Mouse (Mus musculus): ENCODE measurements around the gene Tmem245. TPM values are rescaled to one million over a fixed set of nuclear protein-coding genes. Genes with fewer than 3 reads are reported as not detected.
A peak's percentile ranks its signal among the peaks of the same experiment; 100 is the strongest.

The Tmem245 gene
- polyA plus RNA-seq, 1 experiment from 2014 or later, result 9.9 TPM

GRCm38 (mm10) chr4:56949494-56949893 is 2.3 kb upstream of the Tmem245 start:
- Histone ChIP-seq H3K4me1 (replicated peaks) (peaks cover 10% of the 10 kb centered on the region), H3K36me3 (no peaks in the 10 kb centered on the region), H3K4me3 (replicated peaks) (no peak overlapping the region), H3K27ac (no peak overlapping the region), H3K27me3 (replicated peaks) (no peaks in the 10 kb centered on the region), H3K9me3 (no peaks in the 10 kb centered on the region), H3K9ac (no peak overlapping the region), H3K4me2 (replicated peaks) (no peak overlapping the region)
- 64% methylated on average over 6 of the region's 6 CpGs for WGBS
- ATAC-seq, result no peak

DNA sequence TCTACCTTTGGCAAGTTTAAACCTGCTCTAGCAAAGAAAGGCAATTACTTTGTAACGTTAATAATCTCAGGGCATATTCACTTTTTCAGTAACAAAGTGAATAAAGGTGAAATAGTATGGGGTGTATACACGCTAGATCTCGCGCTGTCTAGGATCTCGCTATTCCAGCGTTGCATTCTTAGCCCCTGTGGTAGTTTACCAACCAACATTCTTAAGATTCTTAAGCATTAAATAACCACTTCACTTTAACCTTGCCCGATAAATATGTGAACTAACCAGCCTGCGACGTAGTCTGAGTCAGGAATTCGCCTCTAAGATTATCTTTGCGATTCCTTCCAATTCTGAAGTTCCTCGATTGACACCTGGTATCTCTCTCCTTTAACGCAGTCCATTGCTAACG is 1.1 kb downstream of the Tmem245 start:
- peaks cover 27% of the 10 kb centered on the region for H3K4me1 ChIP-seq (replicated peaks)
- peak overlapping the region; percentile 95 for H3K9ac ChIP-seq
- peak overlapping the region; percentile 75 for H3K4me2 ChIP-seq (replicated peaks)
- no peaks in the 10 kb centered on the region for H3K27me3 ChIP-seq (replicated peaks)
- H3K36me3 ChIP-seq, result no peaks in the 10 kb centered on the region
- WGBS, result under 1% methylated on average over 14 of the region's 14 CpGs
- peak overlapping the region; percentile 81 for H3K4me3 ChIP-seq (replicated peaks)
- ATAC-seq, result peak; percentile 9; the same call in 1 of the 2 replicates
- peak overlapping the region; percentile 91; the same call in 1 of the 2 replicates for H3K27ac ChIP-seq
- no peaks in the 10 kb centered on the region for H3K9me3 ChIP-seq

DNA sequence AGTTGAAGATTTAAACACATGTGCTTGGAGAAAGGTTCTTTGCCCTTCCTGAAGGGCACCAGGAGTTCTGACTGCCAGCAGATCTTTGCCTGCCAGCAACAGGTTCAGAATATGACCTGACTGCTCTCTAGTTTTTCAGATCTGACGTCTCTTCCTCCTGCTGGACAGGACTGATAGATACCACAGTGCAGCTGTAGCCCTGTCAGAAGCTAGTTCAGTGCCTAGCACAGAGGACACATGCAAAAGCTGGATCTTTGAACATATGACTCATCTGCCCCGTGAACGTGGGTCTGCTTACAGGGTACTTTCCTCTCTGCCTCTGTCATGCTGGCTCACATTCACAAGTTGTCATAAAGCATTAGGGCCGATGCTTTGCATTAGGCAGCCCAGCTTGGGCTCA is 3.0 kb downstream of the Tmem245 start:
- H3K4me3 ChIP-seq (replicated peaks), result no peak overlapping the region
- no peak overlapping the region for H3K27ac ChIP-seq
- 40% methylated on average over 4 of the region's 4 CpGs for WGBS
- no peak overlapping the region for H3K9ac ChIP-seq
- H3K36me3 ChIP-seq, result no peaks in the 10 kb centered on the region
- no peaks in the 10 kb centered on the region for H3K27me3 ChIP-seq (replicated peaks)
- H3K4me1 ChIP-seq (replicated peaks), result peaks cover 32% of the 10 kb centered on the region
- ATAC-seq, result no peak
- H3K9me3 ChIP-seq, result no peaks in the 10 kb centered on the region
- peak overlapping the region; percentile 22 for H3K4me2 ChIP-seq (replicated peaks)

DNA sequence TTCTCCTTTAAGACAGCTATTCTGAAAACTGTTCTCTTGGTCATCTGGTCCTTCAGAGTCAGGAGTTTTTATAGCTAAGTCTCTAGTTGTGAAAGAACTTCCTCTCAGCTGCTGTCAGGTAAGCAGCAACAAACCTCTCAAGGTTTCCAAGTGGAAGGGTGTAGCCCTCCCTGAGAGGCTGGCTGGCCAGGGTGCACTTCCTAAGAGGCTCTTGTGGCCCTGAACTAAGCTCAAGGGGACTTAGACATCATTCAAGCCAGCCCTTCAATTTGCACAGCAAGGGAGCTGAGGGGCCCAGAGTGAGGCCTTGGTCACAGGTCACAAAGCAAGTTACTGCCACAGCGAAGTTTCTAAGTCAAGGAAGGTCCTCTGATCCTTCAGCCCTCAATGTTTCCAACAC is 4.0 kb downstream of the Tmem245 start:
- Histone ChIP-seq H3K9me3 (no peaks in the 10 kb centered on the region), H3K36me3 (no peaks in the 10 kb centered on the region), H3K9ac (no peak overlapping the region), H3K27ac (0 out of 2 replicates have a peak overlapping the region, but pooled peaks have one; percentile 0), H3K4me2 (replicated peaks) (no peak overlapping the region), H3K27me3 (replicated peaks) (no peaks in the 10 kb centered on the region), H3K4me3 (replicated peaks) (no peak overlapping the region), H3K4me1 (replicated peaks) (peaks cover 32% of the 10 kb centered on the region)
- ATAC-seq, result no peak
- WGBS, result 58% methylated on average over 1 of the region's 1 CpGs

DNA sequence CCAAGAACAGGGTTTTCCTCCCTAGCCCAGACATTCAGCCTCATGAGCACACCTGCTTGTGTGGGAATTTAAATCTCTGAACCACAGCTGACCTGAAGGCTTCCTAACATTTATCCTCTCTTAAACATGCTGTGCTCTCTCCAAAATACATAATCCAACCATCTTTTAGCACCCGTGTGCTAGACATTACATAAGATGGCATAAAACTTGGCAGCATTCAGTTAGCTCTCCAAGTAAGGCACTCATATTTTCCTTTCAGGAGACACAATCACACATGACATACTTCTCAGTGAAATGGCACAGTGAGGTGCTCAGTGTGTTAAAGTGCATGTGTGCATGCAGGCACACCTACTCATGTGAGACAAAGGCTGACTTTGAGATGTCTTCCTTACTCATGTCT is 4.7 kb downstream of the Tmem245 start:
- Histone ChIP-seq H3K4me1 (replicated peaks) (peaks cover 33% of the 10 kb centered on the region), H3K27ac (no peak overlapping the region), H3K9me3 (no peaks in the 10 kb centered on the region), H3K9ac (no peak overlapping the region), H3K36me3 (no peaks in the 10 kb centered on the region), H3K4me2 (replicated peaks) (0 out of 2 replicates have a peak overlapping the region, but pooled peaks have one; percentile 6), H3K27me3 (replicated peaks) (no peaks in the 10 kb centered on the region), H3K4me3 (replicated peaks) (no peak overlapping the region)
- 81% methylated on average over 1 of the region's 1 CpGs for WGBS
- no peak for ATAC-seq

- Histone ChIP-seq H3K4me2 (replicated peaks) (no peak overlapping the region), H3K9me3 (no peaks in the 10 kb centered on the region), H3K4me1 (replicated peaks) (peaks cover 38% of the 10 kb centered on the region), H3K27me3 (replicated peaks) (no peaks in the 10 kb centered on the region), H3K9ac (no peak overlapping the region), H3K36me3 (no peaks in the 10 kb centered on the region), H3K4me3 (replicated peaks) (no peak overlapping the region), H3K27ac (no peak overlapping the region)
- ATAC-seq, result no peak
- 80% methylated on average over 4 of the region's 4 CpGs for WGBS
These were observed 5.8 kb downstream of the Tmem245 start for GRCm38 (mm10) chr4:56941481-56941880.

- ATAC-seq, result peak; percentile 48; the same call in 1 of the 2 replicates
- Histone ChIP-seq H3K27ac (no peak overlapping the region), H3K4me2 (replicated peaks) (no peak overlapping the region), H3K36me3 (no peaks in the 10 kb centered on the region; the same call in 1 of the 2 replicates), H3K4me1 (replicated peaks) (peaks cover 12% of the 10 kb centered on the region; the same call in 1 of the 2 replicates), H3K4me3 (replicated peaks) (no peak overlapping the region), H3K9me3 (no peaks in the 10 kb centered on the region), H3K27me3 (replicated peaks) (no peaks in the 10 kb centered on the region), H3K9ac (no peak overlapping the region)
- 40% methylated on average over 6 of the region's 6 CpGs for WGBS
These were observed 10.1 kb downstream of the Tmem245 start for GRCm38 (mm10) chr4:56937136-56937535.

DNA sequence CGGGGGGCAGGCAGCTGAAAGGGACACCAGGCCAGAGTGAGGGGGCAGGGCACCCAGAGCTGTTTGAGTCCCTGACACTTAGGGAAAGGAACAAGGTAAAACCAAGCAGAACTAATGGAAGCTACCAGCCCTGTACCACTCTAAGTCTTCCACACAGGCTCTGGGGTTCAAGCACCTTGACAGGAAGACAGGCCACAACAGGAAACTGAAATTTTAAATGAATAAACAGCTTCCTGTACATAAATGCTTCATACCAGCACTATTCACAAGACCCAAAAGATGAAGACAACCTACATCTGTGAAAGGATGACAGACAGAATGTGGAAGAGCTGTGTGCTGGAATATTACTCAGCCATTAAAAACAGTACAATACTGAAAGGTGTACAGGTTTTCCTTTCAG is 11.9 kb downstream of the Tmem245 start:
- H3K36me3 ChIP-seq, result peaks cover 3% of the 10 kb centered on the region; the same call in 1 of the 2 replicates
- H3K4me1 ChIP-seq (replicated peaks), result peaks cover 6% of the 10 kb centered on the region; the same call in 1 of the 2 replicates
- no peak overlapping the region for H3K4me3 ChIP-seq (replicated peaks)
- H3K9ac ChIP-seq, result no peak overlapping the region
- no peak for ATAC-seq
- H3K9me3 ChIP-seq, result no peaks in the 10 kb centered on the region
- 86% methylated on average over 1 of the region's 1 CpGs for WGBS
- no peaks in the 10 kb centered on the region for H3K27me3 ChIP-seq (replicated peaks)
- no peak overlapping the region for H3K4me2 ChIP-seq (replicated peaks)
- no peak overlapping the region for H3K27ac ChIP-seq

GRCm38 (mm10) chr4:56933154-56933553 is 14.1 kb downstream of the Tmem245 start:
- no peak overlapping the region for H3K27ac ChIP-seq
- H3K9ac ChIP-seq, result no peak overlapping the region
- H3K9me3 ChIP-seq, result no peaks in the 10 kb centered on the region
- no peak overlapping the region for H3K4me3 ChIP-seq (replicated peaks)
- no peaks in the 10 kb centered on the region for H3K27me3 ChIP-seq (replicated peaks)
- H3K36me3 ChIP-seq, result peaks cover 7% of the 10 kb centered on the region
- no peak overlapping the region for H3K4me2 ChIP-seq (replicated peaks)
- peaks cover 6% of the 10 kb centered on the region; the same call in 1 of the 2 replicates for H3K4me1 ChIP-seq (replicated peaks)
- WGBS, result 94% methylated on average over 4 of the region's 4 CpGs
- no peak for ATAC-seq

GRCm38 (mm10) chr4:56932096-56932495 is 15.1 kb downstream of the Tmem245 start:
- peaks cover 7% of the 10 kb centered on the region for H3K36me3 ChIP-seq
- H3K4me1 ChIP-seq (replicated peaks), result 0 out of 2 replicates have a peak, but pooled peaks cover under 1% of the 10 kb centered on the region
- no peaks in the 10 kb centered on the region for H3K27me3 ChIP-seq (replicated peaks)
- no peak overlapping the region for H3K4me2 ChIP-seq (replicated peaks)
- 76% methylated on average over 7 of the region's 7 CpGs for WGBS
- no peak overlapping the region for H3K9ac ChIP-seq
- H3K4me3 ChIP-seq (replicated peaks), result no peak overlapping the region
- H3K27ac ChIP-seq, result no peak overlapping the region
- H3K9me3 ChIP-seq, result no peaks in the 10 kb centered on the region
- ATAC-seq, result no peak

GRCm38 (mm10) chr4:56930312-56930711 is 16.9 kb downstream of the Tmem245 start:
- no peak overlapping the region for H3K9ac ChIP-seq
- no peaks in the 10 kb centered on the region for H3K4me1 ChIP-seq (replicated peaks)
- no peaks in the 10 kb centered on the region for H3K27me3 ChIP-seq (replicated peaks)
- H3K4me2 ChIP-seq (replicated peaks), result no peak overlapping the region
- peaks cover 11% of the 10 kb centered on the region for H3K36me3 ChIP-seq
- H3K9me3 ChIP-seq, result no peaks in the 10 kb centered on the region
- 73% methylated on average over 4 of the region's 4 CpGs for WGBS
- no peak overlapping the region for H3K4me3 ChIP-seq (replicated peaks)
- no peak for ATAC-seq
- no peak overlapping the region for H3K27ac ChIP-seq

GRCm38 (mm10) chr4:56926971-56927370 is 20.3 kb downstream of the Tmem245 start:
- Histone ChIP-seq H3K4me1 (replicated peaks) (no peaks in the 10 kb centered on the region), H3K36me3 (peaks cover 18% of the 10 kb centered on the region), H3K27ac (no peak overlapping the region), H3K4me2 (replicated peaks) (no peak overlapping the region), H3K9me3 (no peaks in the 10 kb centered on the region), H3K4me3 (replicated peaks) (no peak overlapping the region), H3K27me3 (replicated peaks) (no peaks in the 10 kb centered on the region), H3K9ac (no peak overlapping the region)
- WGBS, result 90% methylated on average over 4 of the region's 4 CpGs
- no peak for ATAC-seq

DNA sequence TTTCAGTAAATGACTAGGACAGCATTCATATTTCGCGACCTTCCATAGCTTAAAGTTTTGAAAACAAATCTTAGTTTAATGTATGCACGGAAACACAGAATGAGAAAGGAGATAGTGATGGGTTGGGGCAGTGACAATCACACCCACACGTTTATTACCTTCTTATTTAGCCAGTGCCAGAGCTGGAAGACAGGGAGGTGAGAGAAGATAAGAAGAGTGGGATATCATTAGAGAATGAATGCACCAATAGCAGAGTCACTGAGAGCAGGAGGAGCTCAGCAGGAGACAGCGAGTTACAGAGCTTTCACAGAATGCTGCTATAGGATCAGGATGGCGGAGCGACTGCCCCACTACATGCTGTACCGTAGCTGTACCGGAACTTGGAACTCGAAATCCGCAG is 25.0 kb downstream of the Tmem245 start:
- H3K36me3 ChIP-seq, result peaks cover 11% of the 10 kb centered on the region

More for the DNA sequence above, 25.0 kb downstream of the Tmem245 start:
- Histone ChIP-seq H3K9me3 (no peaks in the 10 kb centered on the region), H3K4me1 (replicated peaks) (no peaks in the 10 kb centered on the region), H3K4me2 (replicated peaks) (no peak overlapping the region), H3K4me3 (replicated peaks) (no peak overlapping the region), H3K9ac (no peak overlapping the region), H3K27ac (no peak overlapping the region), H3K27me3 (replicated peaks) (no peaks in the 10 kb centered on the region)
- no peak for ATAC-seq
- WGBS, result 95% methylated on average over 11 of the region's 11 CpGs

All from intestine, embryonic 15.5 days (tissue).